Mouse (Mus musculus): Measurements from ENCODE around the gene Elk3.

DNA sequence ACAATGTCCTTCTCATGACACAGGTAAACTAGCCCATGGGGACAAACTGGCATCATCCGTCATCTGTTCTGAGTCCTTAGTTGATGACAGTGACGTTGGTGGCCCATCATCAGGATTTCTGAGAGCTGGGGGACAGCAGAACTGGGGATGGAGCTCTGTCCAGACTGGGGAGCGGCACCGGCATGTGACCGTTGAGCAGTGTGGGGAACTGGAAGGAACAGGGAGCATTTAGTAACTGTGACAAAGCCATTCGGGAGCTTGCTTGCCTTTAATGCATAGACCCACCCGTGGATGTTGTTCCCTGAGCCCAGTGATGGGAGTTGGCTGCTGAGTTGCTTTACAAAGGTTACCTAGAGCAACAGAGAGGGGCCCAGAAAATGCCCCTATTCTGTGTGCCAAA, 61.0 kb downstream of the Elk3 start:
- TF ChIP-seq CTCF (IDR thresholded peaks at IDR 0.05; ENCODE audit: control insufficient read depth, insufficient read depth, low read length) (no peak), POLR2A (IDR thresholded peaks at IDR 0.05; ENCODE audit: borderline replicate concordance, control insufficient read depth, low read depth, low read length) (no peak)
